Mouse (Mus musculus): ENCODE results near the gene Gm2174. TPM values are rescaled to one million over a fixed set of nuclear protein-coding genes. Genes with fewer than 3 reads are reported as not detected.

The Gm2174 gene
- polyA plus RNA-seq, 1 experiment from 2014 or later, result not detected

GRCm38 (mm10) chrX:56456379-56456778, 8.6 kb downstream of the Gm2174 start:
- Histone ChIP-seq H3K9ac (peak overlapping the region; percentile 87), H3K4me2 (peak overlapping the region; percentile 72), H3K9me3 (replicated peaks) (no peaks in the 10 kb centered on the region), H3K27me3 (replicated peaks) (no peaks in the 10 kb centered on the region), H3K36me3 (peaks cover 19% of the 10 kb centered on the region), H3K4me3 (peak overlapping the region; percentile 77), H3K27ac (peak overlapping the region; percentile 96), H3K4me1 (peaks cover 31% of the 10 kb centered on the region)
- peak; percentile 62 for ATAC-seq
- WGBS (ENCODE audit: insufficient replicate concordance), result 8% methylated on average over 8 of the region's 8 CpGs

- H3K27ac ChIP-seq, result no peak overlapping the region
- WGBS (ENCODE audit: insufficient replicate concordance), result 52% methylated on average over 14 of the region's 14 CpGs
These were observed 14.5 kb downstream of the Gm2174 start for GRCm38 (mm10) chrX:56462020-56462933.

GRCm38 (mm10) chrX:56464906-56465305, 17.1 kb downstream of the Gm2174 start:
- ATAC-seq, result peak; percentile 72
- H3K4me3 ChIP-seq, result no peak overlapping the region
- H3K9me3 ChIP-seq (replicated peaks), result no peaks in the 10 kb centered on the region
- H3K4me2 ChIP-seq, result peak overlapping the region; percentile 29
- no peaks in the 10 kb centered on the region for H3K27me3 ChIP-seq (replicated peaks)
- WGBS (ENCODE audit: insufficient replicate concordance), result 35% methylated on average over 1 of the region's 1 CpGs
- H3K4me1 ChIP-seq, result peaks cover 66% of the 10 kb centered on the region
- peaks cover 62% of the 10 kb centered on the region for H3K36me3 ChIP-seq
- H3K9ac ChIP-seq, result no peak overlapping the region
- H3K27ac ChIP-seq, result no peak overlapping the region

More at GRCm38 (mm10) chrX:56462020-56462933, 14.5 kb downstream of the Gm2174 start:
- no peak overlapping the region for H3K4me3 ChIP-seq
- H3K36me3 ChIP-seq, result peaks cover 48% of the 10 kb centered on the region
- no peak overlapping the region for H3K9ac ChIP-seq
- no peak overlapping the region for H3K4me2 ChIP-seq
- H3K4me1 ChIP-seq, result peaks cover 64% of the 10 kb centered on the region
- ATAC-seq, result no peak
- H3K27me3 ChIP-seq (replicated peaks), result no peaks in the 10 kb centered on the region
- H3K9me3 ChIP-seq (replicated peaks), result no peaks in the 10 kb centered on the region

GRCm38 (mm10) chrX:56467688-56468087, 19.9 kb downstream of the Gm2174 start:
- Histone ChIP-seq H3K4me3 (no peak overlapping the region), H3K4me2 (no peak overlapping the region), H3K36me3 (peaks cover 55% of the 10 kb centered on the region), H3K27me3 (replicated peaks) (no peaks in the 10 kb centered on the region), H3K27ac (no peak overlapping the region), H3K4me1 (peaks cover 43% of the 10 kb centered on the region), H3K9ac (no peak overlapping the region), H3K9me3 (replicated peaks) (no peaks in the 10 kb centered on the region)
- WGBS (ENCODE audit: insufficient replicate concordance), result 73% methylated on average over 4 of the region's 4 CpGs
- no peak for ATAC-seq

GRCm38 (mm10) chrX:56468422-56468821, 20.7 kb downstream of the Gm2174 start:
- H3K4me2 ChIP-seq, result no peak overlapping the region
- no peaks in the 10 kb centered on the region for H3K9me3 ChIP-seq (replicated peaks)
- H3K4me1 ChIP-seq, result peaks cover 36% of the 10 kb centered on the region
- WGBS (ENCODE audit: insufficient replicate concordance), result 67% methylated on average over 6 of the region's 6 CpGs
- H3K27ac ChIP-seq, result no peak overlapping the region
- ATAC-seq, result no peak
- no peaks in the 10 kb centered on the region for H3K27me3 ChIP-seq (replicated peaks)
- H3K4me3 ChIP-seq, result no peak overlapping the region
- no peak overlapping the region for H3K9ac ChIP-seq
- H3K36me3 ChIP-seq, result peaks cover 53% of the 10 kb centered on the region

GRCm38 (mm10) chrX:56474035-56474434, 26.3 kb downstream of the Gm2174 start:
- Histone ChIP-seq H3K9ac (no peak overlapping the region), H3K4me3 (no peak overlapping the region), H3K27ac (no peak overlapping the region), H3K4me1 (no peaks in the 10 kb centered on the region), H3K4me2 (no peak overlapping the region), H3K9me3 (replicated peaks) (no peaks in the 10 kb centered on the region), H3K27me3 (replicated peaks) (no peaks in the 10 kb centered on the region), H3K36me3 (peaks cover 25% of the 10 kb centered on the region)
- no peak for ATAC-seq
- 49% methylated on average over 8 of the region's 8 CpGs for WGBS (ENCODE audit: insufficient replicate concordance)

- Histone ChIP-seq H3K36me3 (peaks cover 39% of the 10 kb centered on the region), H3K27ac (no peak overlapping the region), H3K4me1 (no peaks in the 10 kb centered on the region), H3K4me2 (no peak overlapping the region), H3K9me3 (replicated peaks) (no peaks in the 10 kb centered on the region), H3K4me3 (no peak overlapping the region), H3K9ac (no peak overlapping the region), H3K27me3 (replicated peaks) (no peaks in the 10 kb centered on the region)
- no peak for ATAC-seq
- 82% methylated on average over 3 of the region's 3 CpGs for WGBS (ENCODE audit: insufficient replicate concordance)
These were observed 29.8 kb downstream of the Gm2174 start for GRCm38 (mm10) chrX:56477553-56477952.

GRCm38 (mm10) chrX:56481906-56482305, 34.1 kb downstream of the Gm2174 start:
- no peak overlapping the region for H3K4me2 ChIP-seq
- ATAC-seq, result no peak
- H3K9ac ChIP-seq, result no peak overlapping the region
- WGBS (ENCODE audit: insufficient replicate concordance), result 61% methylated on average over 3 of the region's 3 CpGs
- no peaks in the 10 kb centered on the region for H3K27me3 ChIP-seq (replicated peaks)
- H3K4me1 ChIP-seq, result no peaks in the 10 kb centered on the region
- H3K27ac ChIP-seq, result no peak overlapping the region
- H3K4me3 ChIP-seq, result no peak overlapping the region
- no peaks in the 10 kb centered on the region for H3K9me3 ChIP-seq (replicated peaks)
- H3K36me3 ChIP-seq, result peaks cover 70% of the 10 kb centered on the region

- no peaks in the 10 kb centered on the region for H3K27me3 ChIP-seq (replicated peaks)
- no peaks in the 10 kb centered on the region for H3K4me1 ChIP-seq
- H3K9me3 ChIP-seq (replicated peaks), result no peaks in the 10 kb centered on the region
- H3K9ac ChIP-seq, result no peak overlapping the region
- no peak overlapping the region for H3K4me3 ChIP-seq
- H3K36me3 ChIP-seq, result peaks cover 64% of the 10 kb centered on the region
- H3K4me2 ChIP-seq, result no peak overlapping the region
- no peak for ATAC-seq
- no peak overlapping the region for H3K27ac ChIP-seq
- WGBS (ENCODE audit: insufficient replicate concordance), result 5% methylated on average over 1 of the region's 1 CpGs
These were observed 42.0 kb downstream of the Gm2174 start for GRCm38 (mm10) chrX:56489758-56490157.

GRCm38 (mm10) chrX:56497241-56497640, 49.5 kb downstream of the Gm2174 start:
- Histone ChIP-seq H3K4me1 (no peaks in the 10 kb centered on the region), H3K9ac (no peak overlapping the region), H3K4me2 (no peak overlapping the region), H3K27me3 (replicated peaks) (no peaks in the 10 kb centered on the region), H3K9me3 (replicated peaks) (no peaks in the 10 kb centered on the region), H3K4me3 (no peak overlapping the region), H3K36me3 (peaks cover 77% of the 10 kb centered on the region), H3K27ac (no peak overlapping the region)
- no peak for ATAC-seq
- WGBS (ENCODE audit: insufficient replicate concordance), result 82% methylated on average over 7 of the region's 7 CpGs
